Comparison of ENCODE assay signal across 11 mouse cellular contexts in the genomic region with DNA sequence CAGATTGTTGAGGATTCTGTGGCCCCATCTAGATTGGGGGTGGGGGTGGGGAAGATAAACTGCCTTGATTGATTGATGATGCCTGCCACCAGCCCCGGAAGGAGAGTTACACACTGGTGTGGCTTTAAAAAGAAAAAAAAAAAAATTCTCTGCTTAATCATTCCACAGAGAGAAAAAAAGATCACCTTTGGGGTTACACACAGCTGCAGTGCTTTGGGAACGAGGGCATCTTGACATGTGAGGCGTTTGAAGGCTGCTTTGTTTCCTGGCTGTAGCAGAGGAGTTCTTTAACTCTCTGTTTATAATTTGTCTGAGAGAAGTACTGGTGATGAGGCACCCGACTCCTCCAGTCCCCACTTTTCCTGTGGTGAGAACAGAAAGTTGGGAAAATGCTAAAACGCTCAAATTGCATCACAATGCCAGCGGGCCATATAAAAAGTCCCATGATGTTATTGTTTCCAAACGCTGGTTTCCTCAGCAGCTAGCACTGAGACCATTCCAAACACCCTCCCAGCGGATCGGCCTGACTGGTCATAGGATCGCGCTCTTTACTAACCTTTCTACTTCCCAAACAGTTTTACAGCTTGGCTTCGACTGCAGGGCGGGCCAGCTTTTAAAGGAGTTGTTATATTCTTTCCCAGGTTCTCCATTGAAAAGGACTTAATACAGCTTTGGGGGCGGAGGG.
DNase-seq lines count a peak whose midpoint lies in the region; ATAC-seq and TF ChIP-seq lines count a peak whose summit lies in the region.
"Had no signal": no experiment of that assay in that cellular context is flagged by ENCODE, and none has a peak within 500 bp of the region (broad histone marks: within the 10 kb centered on the region; RNA-seq: fewer than 3 reads in every experiment).

No protein-coding gene starts in this region.

- no peaks in the 10 kb centered on the region for H3K27me3 ChIP-seq in limb, embryonic 12.5 days
- H3K27me3 ChIP-seq in midbrain, postnatal 0 days (ENCODE audit: insufficient read depth, low read length) = no peaks in the 10 kb centered on the region
- H3K27me3 ChIP-seq: hindbrain, embryonic 15.5 days had no signal

- peak; percentile 24 for DNase-seq in adrenal gland, postnatal 10 days
- no peak for DNase-seq in adrenal gland, postnatal 36 days
- peak; percentile 34 for DNase-seq in urinary bladder, postnatal 14 days (ENCODE audit: low spot score)
- DNase-seq in urinary bladder, adult 2 months (ENCODE audit: low spot score) = no peak
- DNase-seq in testis, postnatal 10 days (ENCODE audit: low spot score) = no peak
- no peak for DNase-seq in spleen, adult 12 weeks (ENCODE audit: low spot score)
- DNase-seq in midbrain, postnatal 0 days (ENCODE audit: low spot score) = no peak

- 17% methylated on average over 14 of the region's 14 CpGs for WGBS in limb, embryonic 12.5 days
- 46% methylated on average over 14 of the region's 14 CpGs for WGBS in midbrain, postnatal 0 days

- peak overlapping the region; percentile 37 for H3K4me2 ChIP-seq in limb, embryonic 12.5 days
- no peak overlapping the region for H3K4me2 ChIP-seq in midbrain, postnatal 0 days (ENCODE audit: low read depth, low read length, poor library complexity, severe bottlenecking)
- H3K4me2 ChIP-seq: hindbrain, embryonic 15.5 days had no signal

- H3K9ac ChIP-seq in limb, embryonic 12.5 days (replicated peaks) = no peak overlapping the region
- H3K9ac ChIP-seq in midbrain, postnatal 0 days (replicated peaks; ENCODE audit: low read length, poor library complexity, severe bottlenecking) = no peak overlapping the region
- H3K9ac ChIP-seq: hindbrain, embryonic 15.5 days had no signal

- no peak for TF ChIP-seq CTCF in midbrain, postnatal 0 days (IDR thresholded peaks at IDR 0.05)

- ATAC-seq in limb, embryonic 12.5 days (ENCODE audit: insufficient number of reproducible peaks, insufficient read depth, low FRiP score, low TSS enrichment, low read depth) = no peak
- ATAC-seq in midbrain, postnatal 0 days (ENCODE audit: low FRiP score) = no peak
- ATAC-seq: activated CD4-positive, CD25-positive, alpha-beta regulatory T cell, adult 4 months; midbrain, embryonic 16.5 days had no signal

- peak overlapping the region; percentile 53; the same call in 1 of the 2 replicates for H3K27ac ChIP-seq in limb, embryonic 12.5 days
- no peak overlapping the region for H3K27ac ChIP-seq in midbrain, postnatal 0 days (ENCODE audit: low read depth, low read length)
- H3K27ac ChIP-seq: hindbrain, embryonic 15.5 days had no signal

- H3K4me1 ChIP-seq in limb, embryonic 12.5 days (replicated peaks) = peaks cover 13% of the 10 kb centered on the region; the same call in 1 of the 2 replicates
- H3K4me1 ChIP-seq in midbrain, postnatal 0 days (ENCODE audit: insufficient read depth, low read length) = no peaks in the 10 kb centered on the region
- H3K4me1 ChIP-seq: hindbrain, embryonic 15.5 days had no signal

- H3K4me3 ChIP-seq in limb, embryonic 12.5 days (replicated peaks) = no peak overlapping the region; the same call in 1 of the 2 replicates
- H3K4me3 ChIP-seq in midbrain, postnatal 0 days (ENCODE audit: low read depth, low read length) = no peak overlapping the region
- H3K4me3 ChIP-seq: hindbrain, embryonic 15.5 days had no signal

- H3K9me3 ChIP-seq in limb, embryonic 12.5 days = peaks cover 2% of the 10 kb centered on the region; the same call in 1 of the 2 replicates
- H3K9me3 ChIP-seq in midbrain, postnatal 0 days (ENCODE audit: low read length) = no peaks in the 10 kb centered on the region
- H3K9me3 ChIP-seq: hindbrain, embryonic 15.5 days had no signal

- H3K36me3 ChIP-seq in limb, embryonic 12.5 days = no peaks in the 10 kb centered on the region
- H3K36me3 ChIP-seq in midbrain, postnatal 0 days (ENCODE audit: insufficient read depth, low read length) = no peaks in the 10 kb centered on the region
- H3K36me3 ChIP-seq: hindbrain, embryonic 15.5 days had no signal

Comparison
In these comparisons a context has a peak if more than half of its experiments do, and no peak if none do; other contexts are left out.
1. DNase-seq: peak in adrenal gland, postnatal 10 days (single experiment) and urinary bladder, postnatal 14 days (single experiment); none in adrenal gland, postnatal 36 days (0 of 2), urinary bladder, adult 2 months (single experiment), testis, postnatal 10 days (single experiment), spleen, adult 12 weeks (single experiment) and midbrain, postnatal 0 days (single experiment).